12 mouse cellular contexts compared by ENCODE assay signal in the genomic region with DNA sequence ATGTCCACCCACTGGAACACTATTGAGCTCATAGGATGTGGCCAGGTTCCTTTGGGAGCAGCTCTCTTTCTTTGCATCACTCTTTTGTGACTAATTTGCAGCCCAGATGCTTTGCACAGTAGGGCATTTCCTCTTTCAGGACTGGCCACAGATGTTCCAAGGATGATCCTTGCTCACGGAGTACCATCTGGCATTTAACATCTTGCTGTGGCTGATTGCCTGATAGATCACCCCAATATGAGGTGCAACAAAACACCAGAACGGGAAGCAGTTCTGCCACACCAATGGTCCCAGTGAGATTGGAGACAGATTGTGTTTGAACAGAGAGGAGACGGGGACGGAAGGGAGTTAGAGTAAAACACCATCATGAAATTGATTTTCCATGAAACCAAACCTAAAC.
"Had no signal": no experiment of that assay in that cellular context is flagged by ENCODE, and none has a peak within 500 bp of the region (broad histone marks: within the 10 kb centered on the region; RNA-seq: fewer than 3 reads in every experiment).

No protein-coding gene starts in this region.

- H3K4me1 ChIP-seq: limb, embryonic 13.5 days; neural tube, embryonic 13.5 days had no signal

- H3K4me3 ChIP-seq: limb, embryonic 13.5 days; neural tube, embryonic 13.5 days had no signal

- DNase-seq: kidney, adult 8-10 months; kidney, postnatal 25 days; left cerebral cortex, postnatal 4 days; lung, adult 18-20 months; midbrain, embryonic 14.5 days; right cerebral cortex, adult 18-20 months; right cerebral cortex, postnatal 25 days; thymus, adult 18-20 months; thymus, postnatal 14 days had no signal

- H3K36me3 ChIP-seq: limb, embryonic 13.5 days; neural tube, embryonic 13.5 days had no signal

- H3K27me3 ChIP-seq: limb, embryonic 13.5 days; neural tube, embryonic 13.5 days had no signal

- H3K4me2 ChIP-seq: limb, embryonic 13.5 days; neural tube, embryonic 13.5 days had no signal

- H3K9me3 ChIP-seq: limb, embryonic 13.5 days; neural tube, embryonic 13.5 days had no signal

- H3K27ac ChIP-seq: limb, embryonic 13.5 days; liver, embryonic 14.5 days; neural tube, embryonic 13.5 days had no signal

- H3K9ac ChIP-seq: limb, embryonic 13.5 days; liver, embryonic 14.5 days; neural tube, embryonic 13.5 days had no signal
